Mouse (Mus musculus) liver, embryonic 14.5 days (tissue): ENCODE results near the gene Cox19. TPM values are rescaled to one million over a fixed set of nuclear protein-coding genes. Genes with fewer than 3 reads are reported as not detected.
A peak's percentile ranks its signal among the peaks of the same experiment; 100 is the strongest.
"Not testable (repeated sequence)": the region's sequence is repeated elsewhere in the genome, so short reads cannot be mapped to it uniquely, and the experiment has no call there.

Source experiments
- ATAC-seq: fragments of 200-750 bp; cut with Nextera tagmentation; 2 replicates; pipeline ENCODE4 v1.8.0; 2017; ENCODE audit warnings: moderate number of reproducible peaks, mild to moderate bottlenecking, moderate library complexity; ENCODE audit not compliant: insufficient read depth
- DNase-seq, 3 experiments: peaks; one replicate each; pipeline ENCODE4 v3.0.0-alpha.2; 2012 to 2013; ENCODE audit warnings: low read depth in 3 of 3, low spot score in 3 of 3
- H3K27ac ChIP-seq: fragments of 300-500 bp; sonication (generic); 2 replicates; pipeline ENCODE4 v1.5.1; 2014; ENCODE audit warnings: moderate library complexity, mild to moderate bottlenecking, control low read depth, inconsistent platforms
- H3K27me3 ChIP-seq: fragments of 300-500 bp; sonication (generic); 2 replicates; pipeline ENCODE4 v1.6.1; 2014; ENCODE audit warnings: mild to moderate bottlenecking, low read length, moderate library complexity; ENCODE audit not compliant: control insufficient read depth, insufficient read depth
- H3K36me3 ChIP-seq: fragments of 300-500 bp; sonication (generic); replicated peaks from 2 replicates; pipeline ENCODE4 v1.6.1; 2014; ENCODE audit warnings: low read depth; ENCODE audit not compliant: control insufficient read depth, insufficient read depth
- H3K4me1 ChIP-seq, 2 experiments: fragments of 200-500 bp in 1 of 2; fragments of 300-500 bp in 1 of 2; sonication (generic) in 1 of 2; replicated peaks; 2 replicates each; pipeline ENCODE4 v1.6.1; 2012 to 2014; ENCODE audit warnings: antibody characterized with exemption in 1 of 2, inconsistent platforms in 1 of 2, low read length in 1 of 2; ENCODE audit not compliant: control insufficient read depth in 2 of 2, insufficient read depth in 2 of 2
- H3K4me2 ChIP-seq: fragments of 300-500 bp; sonication (generic); 2 replicates; pipeline ENCODE4 v1.6.1; 2014; ENCODE audit warnings: low read depth, mild to moderate bottlenecking, control low read depth, moderate library complexity
- H3K4me3 ChIP-seq, 2 experiments: fragments of 200-500 bp in 1 of 2; fragments of 300-500 bp in 1 of 2; sonication (generic) in 1 of 2; 2 replicates each; pipeline ENCODE4 v1.5.1; 2012 to 2014; ENCODE audit warnings: low read depth in 2 of 2, low read length in 2 of 2, mild to moderate bottlenecking in 2 of 2, control low read depth in 1 of 2, inconsistent platforms in 1 of 2, moderate library complexity in 1 of 2; ENCODE audit not compliant: insufficient read depth in 1 of 2
- H3K9ac ChIP-seq: fragments of 300-500 bp; sonication (generic); replicated peaks from 2 replicates; pipeline ENCODE4 v1.6.1; 2014; ENCODE audit warnings: mild to moderate bottlenecking, control low read depth, moderate library complexity
- H3K9me3 ChIP-seq: fragments of 300-500 bp; sonication (generic); 2 replicates; pipeline ENCODE4 v1.6.1; 2016; ENCODE audit warnings: low read length, mixed read lengths; ENCODE audit not compliant: control insufficient read depth
- CTCF ChIP-seq: IDR thresholded peaks from 2 replicates; pipeline ENCODE4 v1.5.1; 2016; ENCODE audit warnings: antibody characterized with exemption, low read depth, control low read depth
- EP300 ChIP-seq: IDR thresholded peaks from 2 replicates; pipeline ENCODE4 v1.6.1; 2016; ENCODE audit warnings: antibody characterized with exemption, low read depth
- WGBS: fragments of 180-500 bp; shearing (Covaris S2); extraction: QIAGEN DNeasy Blood & Tissue Kit; methylation state at CpG from one replicate; pipeline ENCODE4 v1.1.7; 2014; ENCODE audit not compliant: insufficient replicate concordance; 5-methylcytosine and 5-hydroxymethylcytosine counted together
- polyA plus RNA-seq, 2 experiments: library from polyadenylated mRNA; depleted of rRNA in 1 of 2; stranded (reverse) in 1 of 2; unstranded in 1 of 2; fragments of >200 nt; fragmentation: Nextera tagmentation in 1 of 2; extraction: Ambion mirVana in 1 of 2; gene quantifications; 2 replicates each; pipeline versions ENCODE4 v1.2.1 to v1.2.3; 2012 to 2014

Cox19 gene
- polyA plus RNA-seq, 2 experiments: 23.3 to 61.4 TPM

DNA sequence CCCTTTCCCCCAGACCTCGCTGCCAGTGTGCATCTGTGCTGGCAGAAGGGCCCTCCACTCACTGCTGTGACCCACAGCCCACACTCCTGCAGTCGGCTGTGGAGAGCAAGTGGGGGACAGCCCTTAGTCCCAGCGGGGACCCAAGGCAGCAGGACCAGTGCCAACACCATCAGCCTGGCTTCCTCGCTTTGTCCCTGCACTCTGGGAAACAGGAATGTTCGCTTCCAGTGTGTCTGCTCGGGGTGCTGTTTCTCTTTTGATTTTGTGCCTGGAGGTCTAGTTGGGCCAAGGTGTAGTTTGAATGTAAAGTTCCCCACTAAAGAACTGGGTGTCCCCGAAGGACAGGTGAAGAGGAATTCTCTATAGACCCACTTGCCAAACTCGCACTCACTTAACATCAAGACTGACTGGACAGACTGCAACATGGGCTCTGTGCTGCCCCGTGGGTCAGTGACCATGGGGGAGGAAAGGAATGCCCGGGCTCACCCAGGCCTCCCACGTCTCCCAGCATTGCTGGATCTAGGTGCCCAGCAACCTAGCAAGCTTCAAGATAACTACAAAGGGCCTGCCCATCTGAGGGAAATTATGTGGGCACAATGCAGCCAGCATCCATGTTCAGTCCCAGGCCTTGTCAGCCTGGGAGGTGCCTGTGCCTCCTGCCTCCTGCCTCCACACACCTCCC lies 40.2 kb upstream of the Cox19 start:
- H3K4me2 ChIP-seq: peak overlapping the region; percentile 76
- TF ChIP-seq EP300: no peak
- TF ChIP-seq CTCF: no peak
- H3K27ac ChIP-seq: peak overlapping the region; percentile 100
- H3K4me1 ChIP-seq: peaks cover 51 to 63% of the 10 kb centered on the region in 2 experiments
- H3K4me3 ChIP-seq: peak overlapping the region; percentile 70 to 71
- H3K9me3 ChIP-seq: no peaks in the 10 kb centered on the region
- no peaks in the 10 kb centered on the region for H3K27me3 ChIP-seq
- DNase-seq: no peak
- H3K36me3 ChIP-seq: peaks cover 45% of the 10 kb centered on the region
- peak overlapping the region; percentile 96 for H3K9ac ChIP-seq
- ATAC-seq: no peak
- 81% methylated on average over 11 of the region's 11 CpGs for WGBS

- Histone ChIP-seq H3K36me3 (peaks cover 50% of the 10 kb centered on the region), H3K27ac (peak overlapping the region; percentile 100), H3K4me3 (peak overlapping the region; percentile 70 to 71), H3K4me1 (peaks cover 60 to 70% of the 10 kb centered on the region in 2 experiments), H3K9ac (peak overlapping the region; percentile 96), H3K4me2 (peak overlapping the region; percentile 76)
- peak in 1 of 3 experiments; percentile 58 for DNase-seq
- peak; percentile 38 for TF ChIP-seq EP300
- WGBS: 28% methylated on average over 5 of the region's 5 CpGs
- H3K9me3 ChIP-seq, H3K27me3 ChIP-seq: not testable (repeated sequence)
- ATAC-seq: peak; percentile 21
Observed at GRCm38 (mm10) chr5:139390324-139391119, 39.3 kb upstream of the Cox19 start.

DNA sequence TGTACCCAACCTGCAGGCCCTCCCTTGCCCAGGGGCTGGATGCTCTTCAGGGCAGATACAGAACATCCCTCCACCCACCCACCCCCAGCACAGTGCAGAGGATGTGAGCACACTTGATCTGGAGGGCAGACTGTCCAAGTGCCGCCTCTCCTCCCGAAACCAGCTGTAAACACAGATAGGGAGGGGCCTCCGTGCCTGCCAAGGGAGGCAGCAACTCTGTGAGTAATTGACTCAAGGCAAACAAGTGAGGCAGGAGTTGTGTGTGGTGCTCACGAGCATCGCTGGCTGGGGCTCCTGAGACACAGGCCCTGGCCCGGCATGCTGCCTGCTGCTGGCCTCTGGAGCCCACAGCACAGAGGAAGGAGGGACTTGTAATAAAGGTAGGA lies 38.5 kb upstream of the Cox19 start:
- peak; percentile 83 for ATAC-seq
- Histone ChIP-seq H3K4me2 (peak overlapping the region; percentile 76), H3K4me3 (peak overlapping the region; percentile 67 to 70), H3K9ac (peak overlapping the region; percentile 96), H3K9me3 (no peaks in the 10 kb centered on the region), H3K4me1 (peaks cover 63 to 72% of the 10 kb centered on the region in 2 experiments), H3K36me3 (peaks cover 47% of the 10 kb centered on the region), H3K27me3 (no peaks in the 10 kb centered on the region), H3K27ac (peak overlapping the region; percentile 100)
- WGBS: 2% methylated on average over 6 of the region's 6 CpGs
- TF ChIP-seq CTCF (no peak; the same call in 1 of the 2 replicates), EP300 (peak; percentile 80)
- DNase-seq: peak; percentile 85 to 89 (median 87)

DNA sequence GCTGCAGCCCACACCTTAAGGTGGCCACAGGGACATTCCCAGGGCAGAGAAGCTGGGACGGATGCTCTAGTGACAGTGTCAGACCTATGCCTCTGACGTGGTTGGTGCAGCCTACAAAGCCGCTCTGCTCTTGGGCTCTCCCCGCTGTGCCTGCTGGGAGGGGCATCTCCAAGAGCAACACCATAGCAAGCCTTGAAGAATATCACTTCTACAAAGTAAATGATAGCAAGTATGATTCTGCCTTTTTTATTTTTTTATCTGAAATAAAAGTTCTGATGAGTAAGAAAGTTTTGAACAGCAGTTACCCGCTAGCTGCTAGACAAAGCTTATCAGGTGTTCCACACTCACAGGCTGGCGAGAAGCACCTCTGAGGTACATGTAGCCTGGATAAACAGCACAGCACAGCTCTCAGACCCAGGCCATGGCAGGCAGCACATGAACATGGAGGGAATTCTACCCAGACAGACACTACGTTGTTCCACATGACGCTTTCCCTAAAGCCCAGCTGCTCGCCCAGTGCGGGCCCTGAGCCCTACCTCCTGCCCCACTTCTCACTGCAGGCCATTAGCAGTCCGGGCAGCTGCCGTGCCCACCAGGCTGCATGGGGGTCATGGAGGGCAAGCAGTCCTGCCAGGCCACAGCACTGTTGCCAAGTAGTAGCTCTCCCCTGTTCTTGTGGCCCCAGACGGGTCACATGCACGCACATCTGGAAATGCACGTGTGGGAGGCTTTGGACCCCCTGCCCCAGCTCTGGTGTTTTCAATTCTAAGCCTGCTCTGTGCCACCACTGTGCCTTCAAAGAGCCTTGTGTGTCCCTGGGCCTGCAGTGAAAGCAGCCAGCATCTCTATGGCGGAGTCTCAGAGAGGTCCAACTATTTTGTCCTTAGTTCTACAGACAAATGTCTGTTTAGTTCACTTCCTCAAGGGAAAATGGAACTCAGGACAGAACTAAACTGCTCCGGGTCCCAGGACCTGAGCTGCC lies 37.8 kb upstream of the Cox19 start:
- Histone ChIP-seq H3K9me3 (no peaks in the 10 kb centered on the region), H3K4me2 (peak overlapping the region; percentile 76), H3K36me3 (peaks cover 41% of the 10 kb centered on the region), H3K27ac (peak overlapping the region; percentile 100), H3K9ac (peak overlapping the region; percentile 96), H3K4me1 (peaks cover 63 to 72% of the 10 kb centered on the region in 2 experiments), H3K4me3 (peak overlapping the region; percentile 67 to 70), H3K27me3 (no peaks in the 10 kb centered on the region)
- 30% methylated on average over 17 of the region's 17 CpGs for WGBS
- DNase-seq: peak; percentile 77 to 85 (median 80)
- TF ChIP-seq EP300 (peak; percentile 88), CTCF (no peak)
- ATAC-seq: peak; percentile 76
